Mouse (Mus musculus): ENCODE results near the gene Tmprss7.

GRCm38 (mm10) chr16:45692851-45693250, 607 bp downstream of the Tmprss7 start:
- TF ChIP-seq CTCF (IDR thresholded peaks at IDR 0.05; ENCODE audit: extremely low read depth, insufficient read length, insufficient replicate concordance, low read depth, low read length), result no peak
- no peak for TF ChIP-seq POLR2A (IDR thresholded peaks at IDR 0.05; ENCODE audit: low read depth, low read length)

Data from small intestine, adult 2 months (tissue).